Mouse (Mus musculus) gastrocnemius, postnatal 25 days (tissue): ENCODE results near the gene Ano6. TPM values are rescaled to one million over a fixed set of nuclear protein-coding genes. Genes with fewer than 3 reads are reported as not detected.

ENCODE experiments used
- DNase-seq: peaks from one replicate; pipeline ENCODE4 v3.0.0; 2022
- total RNA-seq, 2 experiments: library from RNA; stranded (reverse); gene quantifications; 1 replicate in 1 of 2; 2 replicates in 1 of 2; pipeline ENCODE4 v1.2.3; 2021

Gene Ano6
- total RNA-seq, 2 experiments from 2014 or later = 39.5 to 39.6 TPM

DNA sequence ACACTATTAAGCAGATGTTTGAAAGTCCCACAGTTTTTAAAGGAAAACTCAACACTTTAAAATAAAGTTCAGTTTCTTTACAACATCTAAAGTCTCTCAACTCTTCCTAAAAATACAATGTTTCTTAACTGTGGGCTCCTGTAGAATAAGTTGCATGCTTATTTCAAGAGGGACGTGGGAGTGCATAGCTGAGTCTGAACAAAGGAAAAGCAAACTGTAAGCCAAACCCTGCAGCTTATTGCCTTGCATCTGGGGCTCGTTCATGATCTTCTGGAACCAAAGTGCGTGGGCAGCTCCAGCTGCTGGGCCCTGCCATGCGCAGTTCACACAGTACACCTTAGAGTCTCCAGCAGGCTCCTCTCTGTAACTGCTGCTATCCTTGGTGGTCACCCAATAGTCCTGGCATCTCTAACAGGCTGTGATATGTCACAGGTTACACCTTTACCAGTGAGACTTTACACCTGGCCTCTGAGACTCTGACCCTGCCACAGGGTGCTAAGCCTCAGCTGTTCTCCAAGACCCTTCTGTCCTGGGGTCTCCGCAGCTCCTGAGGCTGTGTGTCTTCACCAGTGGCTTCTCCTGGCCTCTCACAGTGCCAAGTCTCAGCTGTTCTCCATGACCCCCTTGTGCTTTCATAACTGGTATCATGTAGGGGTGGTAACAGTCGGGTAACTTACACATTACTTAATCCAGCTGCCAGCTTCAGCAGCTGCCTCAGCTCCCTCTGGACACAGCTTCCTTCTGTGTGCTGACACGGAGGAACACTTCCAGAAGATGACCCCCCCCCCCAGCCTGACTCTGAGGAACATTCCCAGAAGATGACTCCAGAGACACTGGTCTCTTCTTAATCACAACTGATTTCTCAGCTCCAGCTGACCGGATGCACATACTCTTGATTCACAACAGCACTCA lies 66.3 kb downstream of the Ano6 start:
- DNase-seq = peak; percentile 30

DNA sequence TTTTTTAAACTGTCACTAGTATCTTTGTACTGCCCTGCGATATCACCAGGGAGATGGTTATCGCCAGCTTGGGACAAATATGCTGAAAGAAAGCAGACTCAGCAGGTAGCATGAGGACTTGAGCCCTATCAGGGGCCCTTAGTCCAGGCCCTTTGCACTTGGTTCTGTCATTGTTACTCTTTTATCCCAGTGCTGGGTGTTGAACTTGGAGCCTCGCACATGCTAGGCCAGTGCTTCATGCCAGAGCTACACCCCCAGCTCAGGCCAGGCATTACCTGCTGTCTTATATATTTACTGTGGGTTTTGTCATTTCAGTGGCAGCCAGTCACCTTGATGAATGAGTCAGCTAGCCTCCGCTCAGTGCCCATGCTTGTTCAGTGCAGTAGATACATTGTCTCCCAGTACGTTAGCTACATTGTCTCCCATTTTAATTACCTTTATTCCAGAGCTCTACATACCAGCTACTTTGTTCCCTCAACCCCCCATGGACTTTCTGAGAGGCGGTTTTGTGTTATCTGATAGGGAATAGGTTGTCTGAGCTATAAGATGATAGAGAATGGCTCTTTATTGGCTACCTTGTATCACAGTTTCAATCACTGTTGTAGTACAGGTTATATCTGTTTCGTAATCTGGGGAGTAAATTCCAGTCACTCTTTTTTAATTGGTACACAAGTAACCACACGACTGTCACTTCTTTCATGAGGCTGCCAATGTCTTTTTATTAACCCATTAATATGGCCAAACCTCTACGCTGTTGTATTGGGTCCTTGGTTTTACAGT lies 68.4 kb downstream of the Ano6 start:
- no peak for DNase-seq

DNA sequence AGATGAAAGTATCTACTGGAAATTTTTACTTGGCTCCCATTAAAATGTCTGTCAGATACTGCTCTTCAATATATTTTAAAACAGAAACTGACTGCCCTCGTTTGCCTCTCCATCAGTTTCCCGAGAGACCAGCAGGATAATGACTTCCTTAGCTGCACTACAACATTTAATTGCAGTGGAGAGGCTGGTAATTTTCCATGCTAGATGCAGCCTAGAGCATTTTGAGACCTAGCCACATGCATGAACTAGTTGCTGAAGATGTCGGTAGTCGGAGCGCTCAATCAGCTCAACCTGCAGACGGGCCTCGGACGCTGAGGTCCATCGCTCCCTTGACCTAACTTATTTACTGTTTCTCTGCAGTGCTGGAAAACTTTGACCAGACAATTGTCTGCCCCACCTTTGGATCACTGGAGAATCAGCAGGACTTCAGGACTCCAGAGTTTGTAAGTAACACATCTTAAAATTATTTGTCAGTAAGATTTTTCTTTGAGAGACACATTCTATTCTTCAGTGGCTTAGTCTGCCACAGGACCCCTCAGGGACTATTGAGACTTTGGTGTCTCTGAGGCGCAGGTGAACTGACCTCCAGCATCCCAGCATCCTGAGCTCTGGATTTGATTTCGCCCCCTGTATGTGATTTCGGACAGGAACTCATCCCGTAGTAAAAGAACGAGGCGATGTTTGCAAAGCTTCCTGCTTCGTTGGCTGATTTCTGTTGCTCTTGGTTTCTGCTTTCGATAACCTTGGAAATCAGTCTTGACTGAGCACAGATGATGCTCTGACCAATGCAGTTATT lies 73.4 kb downstream of the Ano6 start:
- no peak for DNase-seq

DNA sequence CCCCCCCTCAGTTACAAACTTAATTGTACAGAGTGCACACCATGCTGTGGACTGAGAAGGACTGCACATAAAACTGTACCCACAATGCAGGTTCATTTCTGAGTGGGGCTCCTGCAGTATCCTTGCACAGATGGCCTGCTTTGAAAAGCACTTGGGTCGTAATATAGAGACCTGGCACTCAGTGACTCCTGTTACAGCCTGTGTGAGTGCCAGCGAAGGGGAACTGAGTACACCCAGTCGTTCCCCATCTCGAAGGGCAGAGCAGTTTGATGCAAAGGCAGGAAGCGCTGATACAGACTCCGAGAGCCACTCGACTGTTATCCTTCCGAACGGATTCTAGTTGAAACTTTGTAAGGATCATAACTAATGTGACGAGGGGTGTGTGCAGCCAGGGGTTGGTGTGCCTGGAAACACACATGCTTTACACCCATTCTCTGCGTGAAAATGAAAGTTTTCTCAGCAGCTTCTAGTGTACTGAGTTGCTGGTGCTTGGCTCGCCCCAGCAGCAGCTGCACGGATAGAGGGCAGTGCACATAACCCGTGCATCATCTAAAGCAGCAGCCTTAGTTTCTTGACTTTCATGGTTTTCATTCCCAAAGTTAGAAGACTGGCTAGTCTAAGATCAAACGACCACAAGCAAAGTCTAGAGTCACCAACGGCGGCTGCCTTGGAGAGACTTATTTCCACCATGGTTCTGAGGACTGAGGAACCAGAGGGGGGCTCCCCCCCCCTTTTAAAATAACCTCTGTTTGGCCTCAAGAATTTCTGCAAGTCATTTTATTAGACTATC lies 74.9 kb downstream of the Ano6 start:
- no peak for DNase-seq

DNA sequence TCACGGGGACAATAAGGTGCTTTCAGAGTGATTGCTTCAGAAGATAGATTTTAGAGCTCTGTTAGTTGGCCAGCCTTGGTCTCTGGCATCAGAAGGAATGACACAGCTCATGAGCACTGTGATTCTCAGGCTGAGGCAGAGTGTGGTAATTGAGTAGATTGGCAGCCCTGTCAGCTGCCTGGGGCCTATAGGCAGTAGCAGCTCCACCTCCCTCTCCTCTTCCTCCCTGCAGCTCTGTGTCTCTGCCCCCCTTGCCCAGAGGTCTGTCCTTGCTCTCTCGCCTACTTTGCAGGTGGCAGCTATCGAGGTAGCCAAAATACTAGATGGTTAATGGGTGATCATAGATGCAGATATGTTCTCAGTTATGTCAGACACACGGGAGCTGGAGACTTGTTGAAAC lies 77.5 kb downstream of the Ano6 start:
- no peak for DNase-seq

DNA sequence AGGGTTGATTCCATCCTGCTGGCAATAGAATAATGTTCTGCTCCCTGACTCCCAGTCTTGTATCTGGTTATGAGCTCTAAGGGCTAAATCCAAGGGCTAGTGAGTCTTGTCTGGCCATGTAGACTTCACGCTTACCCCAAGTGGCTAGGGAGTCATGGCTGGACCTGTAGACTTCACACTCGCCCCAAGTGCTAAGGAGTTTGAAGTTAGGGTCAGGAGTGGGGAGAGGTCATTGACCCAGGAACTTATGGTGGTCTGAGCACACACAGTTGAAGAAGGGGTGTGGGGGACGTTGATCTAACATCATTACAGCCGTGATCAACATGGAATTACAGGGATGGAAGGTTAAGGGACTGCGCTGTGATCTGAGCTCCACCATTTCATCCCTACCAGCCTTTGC lies 79.0 kb downstream of the Ano6 start:
- no peak for DNase-seq

DNA sequence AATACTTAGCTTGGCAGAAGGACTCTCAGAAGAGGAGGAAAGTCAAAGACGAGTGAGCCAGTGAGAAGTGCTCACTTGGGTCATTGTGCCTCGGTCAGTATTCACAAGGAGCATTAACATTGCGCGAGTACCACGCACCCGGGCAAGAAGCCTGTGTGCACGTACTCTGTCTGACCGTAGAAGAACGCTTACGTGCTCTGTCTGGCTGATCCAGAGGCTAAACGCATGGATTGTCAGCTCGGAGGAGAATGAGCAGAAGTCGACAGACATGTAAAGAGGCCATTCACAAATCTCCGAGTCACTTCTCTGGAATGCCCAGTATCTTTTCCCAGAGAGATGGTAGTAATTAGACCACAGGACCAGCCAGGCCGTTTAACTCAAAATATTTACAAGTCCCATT lies 81.0 kb downstream of the Ano6 start:
- no peak for DNase-seq

DNA sequence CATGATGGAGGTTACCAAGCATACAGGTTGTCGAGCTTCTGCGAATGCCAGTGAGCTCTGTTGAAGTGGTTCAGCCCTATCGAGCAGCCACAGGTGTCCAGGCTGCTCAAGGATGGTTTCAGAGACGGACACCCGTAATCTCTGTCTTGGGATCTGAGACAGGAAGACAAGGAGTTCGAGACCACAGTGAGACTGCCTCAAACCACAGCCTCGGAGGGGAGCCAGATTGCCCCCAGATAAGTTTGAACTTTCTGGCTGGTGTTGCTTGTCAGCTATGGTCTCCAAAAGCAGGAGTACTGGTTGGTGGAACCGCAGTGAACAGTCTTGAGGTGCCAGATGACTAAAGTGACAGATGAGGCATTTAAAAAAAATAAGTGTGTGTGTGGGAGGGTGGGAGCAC lies 81.8 kb downstream of the Ano6 start:
- no peak for DNase-seq

DNA sequence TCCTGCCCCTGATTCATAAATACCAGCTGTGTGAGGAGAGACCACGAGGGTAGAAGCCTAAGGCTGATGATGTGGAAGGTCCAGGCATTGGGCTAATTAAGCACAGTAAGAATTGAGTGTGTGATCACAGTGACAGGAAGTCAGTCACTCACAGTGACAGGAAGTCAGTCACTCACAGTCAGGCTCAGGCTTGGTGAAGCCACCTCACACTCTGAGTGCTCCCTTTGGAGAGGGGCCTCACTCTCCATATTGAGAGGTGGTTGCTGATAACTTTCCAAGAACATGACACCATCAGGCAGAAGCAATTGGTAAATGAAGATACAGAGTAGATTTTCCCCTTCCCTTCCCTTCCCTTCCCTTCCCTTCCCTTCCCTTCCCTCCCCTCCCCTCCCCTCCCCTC lies 82.6 kb downstream of the Ano6 start:
- no peak for DNase-seq

DNA sequence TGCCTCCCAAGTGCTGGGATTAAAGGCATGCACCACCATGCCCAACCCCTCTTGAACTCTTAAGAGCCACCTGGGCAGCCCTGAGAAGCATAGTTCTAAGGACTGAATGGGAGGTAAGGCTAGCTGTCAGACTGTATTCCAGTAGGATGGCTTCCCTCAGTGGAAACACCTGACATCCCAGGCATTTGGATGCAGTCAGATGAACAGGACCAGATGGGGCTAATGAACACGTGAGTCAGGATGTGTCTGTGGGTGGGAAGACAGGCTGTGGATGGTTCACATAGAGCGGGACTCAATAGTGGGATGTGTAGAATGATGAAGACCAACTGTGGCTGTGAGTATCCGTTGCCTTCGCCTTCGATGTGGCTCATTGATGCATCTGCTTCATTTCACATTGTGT lies 83.6 kb downstream of the Ano6 start:
- DNase-seq = no peak

DNA sequence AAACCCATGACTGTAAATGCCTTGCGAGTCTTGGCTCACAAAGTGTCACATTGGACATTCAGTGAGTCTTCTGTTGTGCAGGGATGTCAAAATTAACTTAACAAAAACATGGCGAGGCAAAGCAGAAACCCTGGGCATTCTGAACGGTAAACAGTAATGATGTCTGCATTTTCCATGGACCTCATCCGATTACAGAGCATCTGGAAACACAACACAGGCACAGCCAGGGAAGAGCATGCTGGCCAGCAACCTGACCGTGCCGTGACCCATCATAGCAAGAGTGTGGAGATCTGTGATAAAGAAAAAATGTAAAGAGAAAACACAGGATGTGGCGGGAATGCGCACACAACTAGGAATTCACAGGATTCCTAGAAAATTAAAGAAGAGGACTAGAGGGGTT lies 84.1 kb downstream of the Ano6 start:
- DNase-seq = no peak

DNA sequence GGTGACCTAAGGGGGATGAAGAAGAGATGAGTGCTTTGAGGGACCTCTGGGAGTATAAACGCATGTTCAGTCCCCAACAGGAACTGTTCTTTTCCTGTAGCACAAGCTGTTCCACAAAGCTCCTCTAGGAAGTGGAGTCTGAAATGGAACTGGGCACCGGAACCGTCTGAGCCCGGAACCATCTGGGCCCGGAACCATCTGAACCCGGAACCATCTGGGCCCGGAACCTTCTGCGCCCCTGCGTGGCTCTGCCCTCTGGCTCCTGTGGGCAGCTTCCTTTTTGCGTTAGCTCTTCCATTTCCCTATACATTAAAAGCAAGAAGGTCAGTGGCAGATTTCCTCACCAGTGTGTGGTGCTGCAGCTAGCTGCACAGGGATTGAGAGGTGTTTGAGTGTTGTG lies 85.3 kb downstream of the Ano6 start:
- DNase-seq = no peak

DNA sequence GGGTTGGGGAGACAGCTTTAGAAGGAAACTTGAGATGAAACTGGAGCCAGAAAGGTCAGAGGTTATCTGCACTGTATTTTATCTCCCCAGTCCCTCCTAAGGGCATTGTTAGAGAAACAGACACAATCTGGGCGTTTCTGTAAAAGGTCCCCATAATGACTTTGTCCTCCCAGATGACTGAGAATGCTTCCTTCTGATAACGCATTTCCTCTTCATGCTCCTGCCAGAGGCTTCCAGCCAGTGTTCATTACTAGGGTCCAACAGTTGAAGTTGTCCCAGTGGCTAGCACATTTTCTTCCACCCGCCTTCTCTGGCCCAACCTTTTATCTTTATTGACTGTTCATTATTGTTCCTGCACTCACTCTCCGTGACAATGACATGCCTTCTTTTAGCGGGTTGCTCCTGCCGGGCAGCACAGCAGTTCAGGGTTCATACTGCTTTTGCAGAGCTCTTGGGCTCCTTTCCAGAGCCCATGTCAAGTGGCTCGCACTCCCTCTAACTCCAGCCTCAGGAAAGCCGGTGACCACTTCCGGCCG lies 90.0 kb downstream of the Ano6 start:
- no peak for DNase-seq

DNA sequence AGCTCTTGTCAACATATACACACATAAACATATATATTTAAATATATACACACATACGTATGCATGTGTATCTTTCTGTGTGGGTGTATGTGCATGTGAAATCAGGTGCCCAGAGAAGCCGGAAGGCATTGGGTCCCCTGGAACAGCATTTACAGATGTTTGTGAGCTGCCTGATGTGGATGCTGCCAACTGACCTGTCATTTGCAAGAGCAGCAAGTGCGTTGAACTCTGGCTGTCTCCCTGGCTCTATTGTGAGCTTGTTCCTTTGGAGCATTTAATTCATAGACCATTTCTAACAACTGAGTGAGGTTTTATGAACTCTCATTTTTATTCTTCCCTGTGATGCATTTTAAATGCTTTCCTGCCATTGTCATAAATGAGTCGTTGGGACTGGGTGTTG lies 91.8 kb downstream of the Ano6 start:
- DNase-seq = no peak

DNA sequence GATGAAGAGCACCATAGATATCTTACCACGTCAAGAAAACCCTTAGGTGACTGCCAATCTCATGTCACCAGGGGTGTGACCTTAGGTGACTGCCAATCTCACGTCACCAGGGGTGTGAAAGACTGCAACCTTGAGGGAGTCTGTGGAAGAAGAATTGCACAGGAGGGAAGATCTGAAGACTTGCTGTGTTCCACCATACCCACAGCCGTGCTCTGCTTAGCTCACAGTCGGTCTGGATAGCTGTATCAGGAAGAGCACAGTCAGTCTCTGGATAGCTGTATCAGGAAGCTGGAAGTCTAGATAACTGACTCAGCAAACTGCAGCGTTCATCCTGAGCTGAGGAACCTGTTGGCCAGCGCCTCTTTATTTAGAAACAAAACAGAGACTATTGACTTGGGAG lies 92.9 kb downstream of the Ano6 start:
- no peak for DNase-seq

DNA sequence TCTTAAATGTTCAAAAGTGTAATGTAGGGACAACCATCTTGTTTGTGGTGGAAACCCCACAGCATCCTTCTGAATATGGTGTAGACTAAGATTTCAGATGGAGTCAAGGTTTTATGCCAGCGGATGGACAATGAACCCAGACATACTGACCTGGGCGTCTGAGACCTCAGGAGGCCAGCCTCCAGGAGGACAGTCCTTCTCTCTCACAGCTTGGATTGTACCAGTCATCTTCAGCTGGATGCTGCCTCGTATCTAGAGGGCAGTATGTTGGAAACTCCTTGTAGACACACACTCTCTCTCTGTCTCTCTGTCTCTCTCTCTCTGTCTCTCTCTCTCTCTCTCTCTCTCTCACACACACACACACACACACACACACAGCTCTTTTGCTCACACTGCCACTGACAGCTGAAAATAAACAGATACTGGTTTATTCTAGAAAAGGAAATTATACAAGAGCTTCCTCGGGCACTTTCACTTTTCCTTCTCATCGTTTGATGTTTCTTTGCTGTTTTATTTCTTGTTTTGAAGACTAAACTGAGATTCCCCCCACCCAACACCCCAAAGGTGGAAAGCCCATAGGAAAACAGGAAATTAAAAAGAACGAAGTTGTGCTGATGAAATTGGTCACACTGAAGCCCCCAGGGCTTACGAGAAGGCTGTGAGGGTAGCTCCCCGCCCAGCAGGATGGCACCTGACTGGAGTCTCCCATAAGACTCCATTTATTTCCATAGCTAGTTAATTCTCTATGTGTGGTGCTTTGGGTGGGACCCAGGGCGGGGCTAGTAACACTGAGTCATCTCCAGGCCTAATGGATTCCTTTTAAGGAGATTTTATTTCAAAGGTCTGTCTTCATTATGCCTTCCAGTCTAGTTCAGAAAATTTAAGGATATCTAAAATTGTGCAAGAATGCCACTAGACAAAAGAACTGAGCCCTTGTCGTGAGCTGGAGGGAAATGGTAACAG lies 94.3 kb downstream of the Ano6 start:
- no peak for DNase-seq

DNA sequence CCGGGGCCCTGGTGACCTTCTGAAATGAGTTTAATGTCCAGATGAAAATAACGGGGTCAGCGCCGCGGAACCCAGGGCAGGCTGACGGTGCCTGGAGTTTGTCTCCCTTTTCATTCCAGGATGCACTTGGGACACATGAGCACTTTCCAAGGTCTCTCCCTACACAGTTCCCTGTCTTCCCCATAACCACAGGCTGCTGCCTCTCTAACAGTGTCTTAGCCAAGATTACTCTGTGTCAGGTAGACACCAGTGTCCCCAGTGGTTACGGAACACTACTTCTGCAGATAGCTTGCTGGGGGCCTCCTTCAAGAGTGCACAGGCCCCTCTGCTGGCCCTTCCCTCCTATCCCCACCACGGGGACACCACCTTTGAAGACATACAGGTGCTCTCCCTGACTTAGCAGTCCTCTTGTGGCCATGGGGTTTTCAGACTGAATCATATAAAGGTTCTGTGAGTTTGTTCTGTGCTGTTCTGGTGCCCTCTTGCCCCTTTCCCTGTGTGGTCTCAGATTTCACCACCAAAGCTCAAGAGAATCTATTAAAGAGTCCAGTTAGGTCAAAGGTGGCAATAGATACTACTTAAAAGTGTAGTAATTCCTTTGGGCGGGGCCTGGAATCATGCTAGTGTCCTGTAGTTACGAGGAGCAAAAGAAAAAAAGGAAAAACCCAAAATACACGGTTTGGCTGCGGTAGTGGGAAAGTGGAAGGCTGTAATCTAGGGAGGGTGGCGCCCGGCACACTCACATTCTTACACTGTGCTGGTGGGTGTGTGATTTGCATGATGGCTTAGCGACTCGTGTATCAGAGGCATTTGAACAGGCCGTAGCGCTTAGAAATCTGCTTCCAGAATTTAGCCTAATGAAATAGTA lies 95.5 kb downstream of the Ano6 start:
- no peak for DNase-seq

DNA sequence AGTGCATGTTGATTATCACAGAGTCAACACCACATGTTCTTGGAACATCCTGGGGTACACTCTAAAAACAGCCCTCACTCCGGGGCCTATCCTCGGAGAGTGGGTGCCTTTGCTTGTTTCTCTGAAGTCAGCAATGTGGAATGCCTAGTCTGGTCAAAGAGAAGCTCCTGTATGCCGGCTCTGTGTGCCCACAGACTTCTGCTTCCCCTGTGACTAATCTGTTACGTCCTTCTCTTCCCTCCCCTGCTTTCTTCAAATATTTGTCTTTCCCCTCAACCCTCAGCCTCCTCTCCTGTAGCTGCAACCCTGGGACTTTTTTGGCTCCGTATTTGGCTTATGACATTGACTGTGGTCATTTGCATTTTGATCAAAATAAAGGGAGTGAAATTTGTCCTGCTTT lies 96.7 kb downstream of the Ano6 start:
- DNase-seq = no peak

DNA sequence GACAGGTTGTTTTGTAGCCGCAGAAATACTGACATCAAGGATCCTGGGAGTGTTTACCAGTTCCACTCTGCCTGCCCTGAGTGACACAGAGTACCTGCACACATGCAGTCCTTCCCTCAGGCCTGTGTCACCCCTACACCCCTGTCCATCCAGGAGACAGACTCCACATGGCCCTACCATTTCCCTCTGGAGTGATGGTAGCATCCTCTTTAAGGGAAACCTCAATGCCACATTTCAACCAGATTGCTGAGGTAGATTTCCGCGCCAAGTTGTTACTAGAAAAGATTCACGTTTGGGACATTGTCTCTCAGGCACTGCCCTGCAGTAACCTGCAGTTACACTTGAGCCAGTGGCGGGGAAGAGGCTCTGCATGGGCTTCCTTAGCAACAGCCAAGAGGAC lies 97.9 kb downstream of the Ano6 start:
- DNase-seq = no peak
